Mouse (Mus musculus) kidney, postnatal 0 days (tissue): ENCODE data around the gene Arhgap6. TPM values are rescaled to one million over a fixed set of nuclear protein-coding genes. Genes with fewer than 3 reads are reported as not detected.

Experiments
- ATAC-seq: fragments of 200-750 bp; cut with Nextera tagmentation; replicated peaks from 2 replicates; pipeline ENCODE4 v1.8.0; 2017; ENCODE audit warnings: low read depth, moderate number of reproducible peaks, moderate TSS enrichment, moderate library complexity; ENCODE audit not compliant: low FRiP score
- DNase-seq: peaks from one replicate; pipeline ENCODE4 v3.0.0-alpha.2; 2016; ENCODE audit warnings: low spot score
- H3K27ac ChIP-seq: fragments of 300-500 bp; sonication (generic); 2 replicates; pipeline ENCODE4 v1.5.1; 2014; ENCODE audit warnings: mild to moderate bottlenecking
- H3K27me3 ChIP-seq: fragments of 300-500 bp; sonication (generic); 2 replicates; pipeline ENCODE4 v1.6.1; 2014; ENCODE audit warnings: low read length, mixed read lengths; ENCODE audit not compliant: insufficient read depth
- H3K36me3 ChIP-seq: fragments of 300-500 bp; sonication (generic); 2 replicates; pipeline ENCODE4 v1.6.1; 2014; ENCODE audit warnings: low read length, mixed read lengths; ENCODE audit not compliant: insufficient read depth
- H3K4me1 ChIP-seq: fragments of 300-500 bp; sonication (generic); replicated peaks from 2 replicates; pipeline ENCODE4 v1.6.1; 2014; ENCODE audit warnings: antibody characterized with exemption, low read length, mixed read lengths; ENCODE audit not compliant: insufficient read depth
- H3K4me2 ChIP-seq: fragments of 300-500 bp; sonication (generic); 2 replicates; pipeline ENCODE4 v1.6.1; 2014; ENCODE audit warnings: mild to moderate bottlenecking, low read length, moderate library complexity, mixed read lengths
- H3K4me3 ChIP-seq: fragments of 300-500 bp; sonication (generic); replicated peaks from 2 replicates; pipeline ENCODE4 v1.5.1; 2014; ENCODE audit warnings: low read depth, low read length
- H3K9ac ChIP-seq: fragments of 300-500 bp; sonication (generic); 2 replicates; pipeline ENCODE4 v1.6.1; 2014; ENCODE audit warnings: low read depth, low read length
- H3K9me3 ChIP-seq: fragments of 300-500 bp; sonication (generic); replicated peaks from 2 replicates; pipeline ENCODE4 v1.6.1; 2016; ENCODE audit warnings: low read length, inconsistent platforms, mixed read lengths
- CTCF ChIP-seq: IDR thresholded peaks from 2 replicates; pipeline ENCODE4 v1.5.1; 2016; ENCODE audit warnings: antibody characterized with exemption, low read depth, mild to moderate bottlenecking, moderate library complexity
- WGBS: fragments of 180-500 bp; shearing (Covaris S2); extraction: QIAGEN DNeasy Blood & Tissue Kit; methylation state at CpG from one replicate; pipeline ENCODE4 v1.1.7; 2014; 5-methylcytosine and 5-hydroxymethylcytosine counted together
- polyA plus RNA-seq: library from polyadenylated mRNA; unstranded; fragments of >200 nt; fragmentation: Nextera tagmentation; extraction: Ambion mirVana; gene quantifications from 2 replicates; pipeline ENCODE4 v1.2.1, GENCODE M21; 2015

Gene Arhgap6
- polyA plus RNA-seq, 1 experiment from 2014 or later: 4.1 TPM

GRCm38 (mm10) chrX:169036403-169037296 is 241.8 kb downstream of the Arhgap6 start:
- H3K36me3 ChIP-seq: no peaks in the 10 kb centered on the region
- 0 out of 2 replicates have a peak overlapping the region, but pooled peaks have one; percentile 27 for H3K9ac ChIP-seq
- TF ChIP-seq CTCF: peak; percentile 56
- ATAC-seq (peak; percentile 98), DNase-seq (peak; percentile 64)
- no peaks in the 10 kb centered on the region for H3K9me3 ChIP-seq
- no peaks in the 10 kb centered on the region for H3K4me1 ChIP-seq
- 26% methylated on average over 32 of the region's 32 CpGs for WGBS
- H3K4me2 ChIP-seq: peak overlapping the region; percentile 57
- H3K27me3 ChIP-seq: 0 out of 2 replicates have a peak, but pooled peaks cover 5% of the 10 kb centered on the region
- peak overlapping the region; percentile 38 for H3K4me3 ChIP-seq
- no peak overlapping the region for H3K27ac ChIP-seq

GRCm38 (mm10) chrX:169037401-169037800 is 242.5 kb downstream of the Arhgap6 start:
- H3K4me3 ChIP-seq: no peak overlapping the region

GRCm38 (mm10) chrX:169043872-169044271 is 249.0 kb downstream of the Arhgap6 start:
- Histone ChIP-seq H3K4me3 (no peak overlapping the region), H3K36me3 (no peaks in the 10 kb centered on the region), H3K4me1 (no peaks in the 10 kb centered on the region), H3K4me2 (no peak overlapping the region), H3K27ac (no peak overlapping the region), H3K9ac (no peak overlapping the region), H3K9me3 (no peaks in the 10 kb centered on the region), H3K27me3 (no peaks in the 10 kb centered on the region)
- no peak for TF ChIP-seq CTCF
- no peak for DNase-seq
- 67% methylated on average over 1 of the region's 1 CpGs for WGBS
- ATAC-seq: no peak

More at GRCm38 (mm10) chrX:169037401-169037800, 242.5 kb downstream of the Arhgap6 start:
- H3K27me3 ChIP-seq: 0 out of 2 replicates have a peak, but pooled peaks cover 5% of the 10 kb centered on the region
- H3K4me1 ChIP-seq: no peaks in the 10 kb centered on the region
- ATAC-seq (no peak), DNase-seq (no peak)
- TF ChIP-seq CTCF: no peak
- H3K36me3 ChIP-seq: no peaks in the 10 kb centered on the region
- peak overlapping the region; percentile 57 for H3K4me2 ChIP-seq
- no peak overlapping the region for H3K9ac ChIP-seq
- H3K9me3 ChIP-seq: no peaks in the 10 kb centered on the region
- WGBS: 58% methylated on average over 4 of the region's 4 CpGs
- H3K27ac ChIP-seq: no peak overlapping the region

- H3K9me3 ChIP-seq: no peaks in the 10 kb centered on the region
- ATAC-seq: no peak
- 53% methylated on average over 3 of the region's 3 CpGs for WGBS
- H3K9ac ChIP-seq: no peak overlapping the region
- no peaks in the 10 kb centered on the region for H3K4me1 ChIP-seq
- H3K27me3 ChIP-seq: no peaks in the 10 kb centered on the region
- no peaks in the 10 kb centered on the region for H3K36me3 ChIP-seq
- TF ChIP-seq CTCF: no peak
- H3K4me3 ChIP-seq: no peak overlapping the region
- no peak overlapping the region for H3K27ac ChIP-seq
- no peak overlapping the region for H3K4me2 ChIP-seq
- DNase-seq: no peak
Measured at GRCm38 (mm10) chrX:169047595-169047994, 252.7 kb downstream of the Arhgap6 start.

- no peaks in the 10 kb centered on the region for H3K36me3 ChIP-seq
- H3K4me3 ChIP-seq: no peak overlapping the region
- no peak overlapping the region for H3K9ac ChIP-seq
- H3K4me2 ChIP-seq: no peak overlapping the region
- H3K27me3 ChIP-seq: no peaks in the 10 kb centered on the region
- no peaks in the 10 kb centered on the region for H3K9me3 ChIP-seq
- ATAC-seq: no peak
- DNase-seq: no peak
- no peaks in the 10 kb centered on the region for H3K4me1 ChIP-seq
- no peak overlapping the region for H3K27ac ChIP-seq
- TF ChIP-seq CTCF: no peak
Measured at GRCm38 (mm10) chrX:169049550-169049949, 254.7 kb downstream of the Arhgap6 start.

GRCm38 (mm10) chrX:169053907-169054476 is 259.1 kb downstream of the Arhgap6 start:
- no peak overlapping the region for H3K27ac ChIP-seq
- no peaks in the 10 kb centered on the region for H3K9me3 ChIP-seq
- no peaks in the 10 kb centered on the region for H3K27me3 ChIP-seq
- no peaks in the 10 kb centered on the region for H3K36me3 ChIP-seq
- no peak overlapping the region for H3K9ac ChIP-seq
- H3K4me1 ChIP-seq: no peaks in the 10 kb centered on the region
- no peak for TF ChIP-seq CTCF
- 39% methylated on average over 5 of the region's 5 CpGs for WGBS
- DNase-seq (peak; percentile 4), ATAC-seq (no peak)
- no peak overlapping the region for H3K4me2 ChIP-seq
- no peak overlapping the region for H3K4me3 ChIP-seq
